In the genomic region with DNA sequence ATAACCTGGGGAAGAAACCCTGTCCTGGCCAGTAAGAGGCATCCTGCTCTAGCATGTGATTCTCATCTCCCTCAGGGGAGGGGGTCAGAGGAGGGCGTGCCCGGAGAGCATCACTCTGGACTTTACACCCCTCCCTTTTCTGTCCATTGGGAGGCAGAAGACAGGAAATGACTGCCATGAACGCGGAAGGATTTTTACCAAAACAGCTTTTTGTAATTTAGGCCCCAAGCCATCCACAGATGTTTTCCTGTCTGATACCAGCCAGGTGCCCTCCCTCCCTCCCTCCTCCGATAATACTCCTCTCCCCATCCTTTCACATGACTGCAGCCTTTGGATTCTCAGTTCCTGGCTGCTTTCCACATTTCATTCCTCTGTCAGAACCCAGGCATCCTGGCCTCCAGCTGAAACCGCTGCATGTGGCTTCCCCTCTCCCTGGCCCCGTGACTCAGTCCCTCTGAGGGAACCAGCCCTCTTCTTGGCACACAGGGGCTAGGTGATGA, we compare ENCODE assay signal across 8 mouse cellular contexts. TPM values are rescaled to one million over a fixed set of nuclear protein-coding genes. Genes with fewer than 3 reads are reported as not detected.
DNase-seq lines count a peak whose midpoint lies in the region; ATAC-seq and TF ChIP-seq lines count a peak whose summit lies in the region.

A gene (plus strand): TSS at position 367 of the 500 bp plus-strand sequence.

- H3K4me2 ChIP-seq in lung, postnatal 0 days (replicated peaks; ENCODE audit: low read depth, low read length) = 0 out of 2 replicates have a peak within 1 kb of the TSS, but pooled peaks have one; percentile 1
- peak within 1 kb of the TSS; percentile 28; the same call in 1 of the 2 replicates for H3K4me2 ChIP-seq in heart, embryonic 15.5 days

- TF ChIP-seq CTCF in lung, postnatal 0 days (IDR thresholded peaks at IDR 0.05) = no peak
- TF ChIP-seq CTCF in lung, adult 2 months (IDR thresholded peaks at IDR 0.05; ENCODE audit: insufficient read depth, low read length) = no peak

- H3K27me3 ChIP-seq in lung, postnatal 0 days (replicated peaks; ENCODE audit: insufficient read depth, low read length) = no peaks in the 10 kb centered on the region
- H3K27me3 ChIP-seq in embryonic facial prominence, embryonic 10.5 days (replicated peaks; ENCODE audit: low read depth, poor library complexity, severe bottlenecking) = no peaks in the 10 kb centered on the region
- no peaks in the 10 kb centered on the region for H3K27me3 ChIP-seq in heart, embryonic 15.5 days

- intact Hi-C loops in left cerebral cortex, postnatal 36 days (cut with DNase I) = no loop called here

- no peaks in the 10 kb centered on the region for H3K9me3 ChIP-seq in lung, postnatal 0 days (ENCODE audit: low read length)
- H3K9me3 ChIP-seq in embryonic facial prominence, embryonic 10.5 days = no peaks in the 10 kb centered on the region
- H3K9me3 ChIP-seq in heart, embryonic 15.5 days (replicated peaks) = no peaks in the 10 kb centered on the region

- no peak for TF ChIP-seq POLR2A in lung, adult 2 months (IDR thresholded peaks at IDR 0.05; ENCODE audit: borderline replicate concordance, extremely low read depth, low read depth, low read length)

- no peaks in the 10 kb centered on the region for H3K4me1 ChIP-seq in lung, postnatal 0 days (ENCODE audit: insufficient read depth, low read depth, low read length)
- no peaks in the 10 kb centered on the region for H3K4me1 ChIP-seq in lung, adult 2 months (ENCODE audit: control insufficient read depth, insufficient read depth, low read length)
- H3K4me1 ChIP-seq in embryonic facial prominence, embryonic 10.5 days = peaks cover 27% of the 10 kb centered on the region
- H3K4me1 ChIP-seq in heart, embryonic 15.5 days (replicated peaks) = peaks cover 13% of the 10 kb centered on the region

- no peak for TF ChIP-seq EP300 in lung, postnatal 0 days (IDR thresholded peaks at IDR 0.05)

- no peak within 1 kb of the TSS for H3K4me3 ChIP-seq in lung, postnatal 0 days (ENCODE audit: low read depth, low read length)
- H3K4me3 ChIP-seq in lung, adult 2 months (replicated peaks; ENCODE audit: extremely low read depth, low read depth, low read length) = no peak within 1 kb of the TSS
- H3K4me3 ChIP-seq in embryonic facial prominence, embryonic 10.5 days = no peak within 1 kb of the TSS
- H3K4me3 ChIP-seq in heart, embryonic 15.5 days = no peak within 1 kb of the TSS

- DNase-seq in lung, postnatal 0 days (ENCODE audit: low spot score) = peak; percentile 82
- DNase-seq in lung, adult 2 months = no peak
- DNase-seq in embryonic facial prominence, embryonic 10.5 days (ENCODE audit: low spot score) = peak; percentile 55
- peak; percentile 69 for DNase-seq in lung, postnatal 10 days
- DNase-seq in right cerebral cortex, postnatal 4 days = no peak
- DNase-seq in layer of hippocampus, postnatal 25 days (ENCODE audit: extremely low spot score in 1 of 2, low spot score in 1 of 2) = no peak
- DNase-seq in left cerebral cortex, postnatal 36 days (ENCODE audit: low spot score in 2 of 2) = no peak

- ATAC-seq in lung, postnatal 0 days = peak; percentile 82
- ATAC-seq in heart, embryonic 15.5 days (replicated peaks; ENCODE audit: insufficient number of reproducible peaks, insufficient read depth, low FRiP score, low read depth) = peak; percentile 60; the same call in 1 of the 2 replicates

- peaks cover 16% of the 10 kb centered on the region; the same call in 1 of the 2 replicates for H3K36me3 ChIP-seq in lung, postnatal 0 days (ENCODE audit: insufficient read depth, low read length)
- peaks cover 35% of the 10 kb centered on the region for H3K36me3 ChIP-seq in embryonic facial prominence, embryonic 10.5 days (replicated peaks)
- peaks cover 27% of the 10 kb centered on the region for H3K36me3 ChIP-seq in heart, embryonic 15.5 days

- no peak within 1 kb of the TSS for H3K9ac ChIP-seq in lung, postnatal 0 days (replicated peaks; ENCODE audit: low read depth)
- 0 out of 2 replicates have a peak within 1 kb of the TSS, but pooled peaks have one; percentile 7 for H3K9ac ChIP-seq in heart, embryonic 15.5 days

- WGBS in lung, postnatal 0 days = 22% methylated on average over 7 of the region's 7 CpGs
- WGBS in lung, adult 2 months = 26% methylated on average over 7 of the region's 7 CpGs
- 21% methylated on average over 7 of the region's 7 CpGs for WGBS in embryonic facial prominence, embryonic 10.5 days
- 21% methylated on average over 7 of the region's 7 CpGs for WGBS in heart, embryonic 15.5 days

- H3K27ac ChIP-seq in lung, postnatal 0 days (ENCODE audit: low read length) = no peak within 1 kb of the TSS
- peak within 1 kb of the TSS; percentile 31 for H3K27ac ChIP-seq in embryonic facial prominence, embryonic 10.5 days (replicated peaks)
- H3K27ac ChIP-seq in heart, embryonic 15.5 days = peak within 1 kb of the TSS; percentile 53

RNA-seq across cellular contexts. Expression of the gene that starts here (rescaled TPM):
- polyA plus RNA-seq in lung, postnatal 0 days (2015; fragmentation: Nextera tagmentation; extraction: Ambion mirVana) = 1.7 and 1.9 TPM in 2 replicates
- 2.1 and 3.4 TPM in 2 replicates for polyA plus RNA-seq in lung, adult 2 months (2012; rRNA removed)
- 0.55 and 0.57 TPM in 2 replicates for polyA plus RNA-seq in embryonic facial prominence, embryonic 10.5 days (2016; fragmentation: Nextera tagmentation; extraction: Ambion mirVana)
- polyA plus RNA-seq in heart, embryonic 15.5 days (2015; fragmentation: Nextera tagmentation; extraction: Ambion mirVana) = 1.8 and 2.4 TPM in 2 replicates
- total RNA-seq in layer of hippocampus, postnatal 25 days (2021) = under 1 TPM; 0.28 to 0.47 TPM
- 1 to 10 TPM; 1.3 to 1.6 TPM for total RNA-seq in left cerebral cortex, postnatal 36 days (2021)

Comparison
In these comparisons a context has a peak if more than half of its experiments do, and no peak if none do; other contexts are left out.
1. DNase-seq: peak in lung, postnatal 0 days (single experiment) and lung, postnatal 10 days (single experiment); none in lung, adult 2 months (single experiment), right cerebral cortex, postnatal 4 days (single experiment), layer of hippocampus, postnatal 25 days (0 of 2) and left cerebral cortex, postnatal 36 days (0 of 2).
2. Peak in DNase-seq and H3K27ac ChIP-seq in embryonic facial prominence, embryonic 10.5 days; RNA of the gene not detected or under 1 TPM.